Mouse (Mus musculus) heart, embryonic 16.5 days (tissue): Measurements from ENCODE around the gene Gm38392. TPM values are rescaled to one million over a fixed set of nuclear protein-coding genes. Genes with fewer than 3 reads are reported as not detected.
A peak's percentile ranks its signal among the peaks of the same experiment; 100 is the strongest.

Experiments used
- ATAC-seq: fragments of 200-750 bp; cut with Nextera tagmentation; replicated peaks from 2 replicates; pipeline ENCODE4 v1.8.0; 2017; ENCODE audit warnings: moderate number of reproducible peaks; ENCODE audit not compliant: insufficient read depth, low FRiP score; ENCODE audit errors: extremely low read depth
- H3K27ac ChIP-seq: fragments of 300-500 bp; sonication (generic); 2 replicates; pipeline ENCODE4 v1.5.1; 2014; ENCODE audit warnings: mild to moderate bottlenecking, low read length, control low read depth, moderate library complexity
- H3K27me3 ChIP-seq: fragments of 300-500 bp; sonication (generic); 2 replicates; pipeline ENCODE4 v1.6.1; 2014; ENCODE audit warnings: low read length, mixed read lengths; ENCODE audit not compliant: control insufficient read depth, insufficient read depth
- H3K36me3 ChIP-seq: fragments of 300-500 bp; sonication (generic); 2 replicates; pipeline ENCODE4 v1.6.1; 2014; ENCODE audit not compliant: control insufficient read depth, insufficient read depth
- H3K4me1 ChIP-seq: fragments of 300-500 bp; sonication (generic); 2 replicates; pipeline ENCODE4 v1.6.1; 2014; ENCODE audit warnings: low read length, mixed read lengths; ENCODE audit not compliant: control insufficient read depth, insufficient read depth
- H3K4me2 ChIP-seq: fragments of 300-500 bp; sonication (generic); 2 replicates; pipeline ENCODE4 v1.6.1; 2014; ENCODE audit warnings: low read depth, mild to moderate bottlenecking, control low read depth, low read length
- H3K4me3 ChIP-seq: fragments of 300-500 bp; sonication (generic); 2 replicates; pipeline ENCODE4 v1.5.1; 2014; ENCODE audit warnings: mild to moderate bottlenecking, control low read depth, low read length
- H3K9ac ChIP-seq: fragments of 300-500 bp; sonication (generic); 2 replicates; pipeline ENCODE4 v1.6.1; 2014; ENCODE audit warnings: low read length, control low read depth
- H3K9me3 ChIP-seq: fragments of 300-500 bp; sonication (generic); replicated peaks from 2 replicates; pipeline ENCODE4 v1.6.1; 2016; ENCODE audit warnings: low read length; ENCODE audit not compliant: control insufficient read depth
- WGBS: fragments of 180-500 bp; shearing (Covaris S2); extraction: QIAGEN DNeasy Blood & Tissue Kit; methylation state at CpG from one replicate; pipeline ENCODE4 v1.1.7; 2014; 5-methylcytosine and 5-hydroxymethylcytosine counted together
- polyA plus RNA-seq: library from polyadenylated mRNA; unstranded; fragments of >200 nt; fragmentation: Nextera tagmentation; extraction: Ambion mirVana; gene quantifications from 2 replicates; pipeline ENCODE4 v1.2.1, GENCODE M21; 2015

The Gm38392 gene
- polyA plus RNA-seq, 1 experiment from 2014 or later: not detected

DNA sequence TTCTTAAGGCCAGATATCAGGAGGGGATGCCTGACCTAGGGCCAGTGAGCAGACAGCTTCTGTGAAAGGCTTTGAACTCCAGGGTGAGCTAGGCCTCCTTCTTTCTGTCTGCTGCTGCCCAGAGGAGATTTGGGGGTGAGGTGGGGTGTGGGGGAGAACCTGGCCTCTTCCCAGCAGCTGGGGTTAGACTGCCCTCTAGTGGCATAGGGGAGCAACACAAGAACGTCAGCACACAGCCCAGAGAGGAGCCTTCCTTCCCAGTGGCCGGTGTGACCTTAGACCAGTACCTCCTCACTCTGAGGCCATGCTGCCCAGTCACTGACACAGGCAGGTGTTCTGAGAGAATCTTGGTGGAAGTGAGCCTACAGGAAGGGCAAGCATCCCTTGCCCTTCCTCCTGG is 42.9 kb downstream of the Gm38392 start:
- no peak overlapping the region for H3K4me2 ChIP-seq
- peaks cover 72% of the 10 kb centered on the region for H3K27me3 ChIP-seq
- ATAC-seq: no peak
- H3K36me3 ChIP-seq: no peaks in the 10 kb centered on the region
- no peaks in the 10 kb centered on the region for H3K9me3 ChIP-seq
- WGBS: 11% methylated on average over 2 of the region's 2 CpGs
- no peak overlapping the region for H3K4me3 ChIP-seq
- H3K9ac ChIP-seq: no peak overlapping the region
- H3K4me1 ChIP-seq: no peaks in the 10 kb centered on the region
- H3K27ac ChIP-seq: no peak overlapping the region

DNA sequence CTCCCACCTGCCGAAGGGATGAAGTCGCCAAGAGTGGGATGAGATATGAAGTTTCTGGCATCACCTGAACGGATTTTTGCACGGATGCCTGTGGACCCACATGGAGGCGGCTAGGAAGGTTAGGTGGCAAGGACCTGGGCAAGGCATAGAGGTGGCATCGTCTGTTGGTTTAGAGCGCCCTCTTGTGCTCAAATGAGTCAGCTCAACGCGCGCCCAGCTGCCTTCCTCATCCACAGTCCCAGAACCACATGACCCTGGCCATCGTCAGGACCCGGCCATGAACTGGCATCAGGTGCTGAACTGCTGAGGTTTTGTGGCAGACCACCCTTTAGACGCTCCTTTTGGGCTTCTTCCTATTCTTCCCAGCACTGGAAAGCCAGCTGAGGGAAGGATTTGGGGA is 44.5 kb downstream of the Gm38392 start:
- no peak overlapping the region for H3K4me2 ChIP-seq
- H3K27me3 ChIP-seq: peaks cover 83% of the 10 kb centered on the region
- H3K9me3 ChIP-seq: no peaks in the 10 kb centered on the region
- H3K4me3 ChIP-seq: no peak overlapping the region
- 4% methylated on average over 13 of the region's 13 CpGs for WGBS
- no peak overlapping the region for H3K9ac ChIP-seq
- H3K4me1 ChIP-seq: no peaks in the 10 kb centered on the region
- peak; percentile 64; the same call in 1 of the 2 replicates for ATAC-seq
- no peak overlapping the region for H3K27ac ChIP-seq
- H3K36me3 ChIP-seq: no peaks in the 10 kb centered on the region

DNA sequence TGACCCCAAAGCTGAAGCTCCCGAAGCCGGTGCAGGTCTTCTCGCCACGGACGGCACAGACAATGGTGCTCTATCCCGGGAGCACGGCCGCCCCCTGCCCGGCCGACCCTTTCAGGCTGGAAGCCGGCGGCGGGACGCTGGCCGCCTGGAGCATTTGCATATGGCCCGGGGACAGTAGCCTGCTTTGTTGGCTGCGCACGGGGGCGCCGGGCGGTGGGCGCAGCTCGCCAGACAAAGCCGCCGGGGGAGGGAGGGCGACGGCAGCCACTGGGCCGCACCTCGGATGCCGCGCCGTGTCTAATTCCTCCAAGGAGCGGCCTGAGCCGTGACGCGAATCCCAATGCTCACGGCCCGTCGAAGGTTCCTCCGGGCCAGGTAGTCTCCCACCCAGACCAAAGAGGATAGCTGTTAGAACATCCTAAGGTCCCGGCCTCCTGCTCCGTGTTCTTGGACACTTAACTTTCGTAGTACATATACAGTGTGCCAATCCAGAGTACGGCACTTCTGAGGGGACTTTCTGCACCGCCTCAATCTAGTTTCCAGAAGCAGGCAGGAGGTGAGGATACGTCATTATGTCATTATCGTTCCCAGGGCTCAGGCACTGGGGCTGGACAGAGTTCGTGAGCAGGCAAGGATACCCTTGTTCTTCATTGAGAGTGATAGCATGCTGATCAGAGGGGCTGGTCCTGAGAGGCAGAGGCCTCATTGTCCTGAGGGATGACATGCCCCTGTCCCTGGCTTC is 45.8 kb downstream of the Gm38392 start:
- Histone ChIP-seq H3K4me1 (no peaks in the 10 kb centered on the region), H3K27me3 (peaks cover 80% of the 10 kb centered on the region), H3K4me3 (peak overlapping the region; percentile 20; the same call in 1 of the 2 replicates), H3K36me3 (no peaks in the 10 kb centered on the region), H3K9me3 (no peaks in the 10 kb centered on the region), H3K9ac (no peak overlapping the region), H3K4me2 (0 out of 2 replicates have a peak overlapping the region, but pooled peaks have one; percentile 8), H3K27ac (no peak overlapping the region)
- ATAC-seq: no peak
- 4% methylated on average over 48 of the region's 48 CpGs for WGBS

GRCm38 (mm10) chr3:88239446-88239845 is 47.6 kb downstream of the Gm38392 start:
- Histone ChIP-seq H3K4me2 (no peak overlapping the region), H3K4me1 (no peaks in the 10 kb centered on the region), H3K9me3 (no peaks in the 10 kb centered on the region), H3K9ac (no peak overlapping the region), H3K36me3 (no peaks in the 10 kb centered on the region), H3K27ac (no peak overlapping the region), H3K4me3 (no peak overlapping the region), H3K27me3 (peaks cover 64% of the 10 kb centered on the region)
- no peak for ATAC-seq
- WGBS: 61% methylated on average over 4 of the region's 4 CpGs

DNA sequence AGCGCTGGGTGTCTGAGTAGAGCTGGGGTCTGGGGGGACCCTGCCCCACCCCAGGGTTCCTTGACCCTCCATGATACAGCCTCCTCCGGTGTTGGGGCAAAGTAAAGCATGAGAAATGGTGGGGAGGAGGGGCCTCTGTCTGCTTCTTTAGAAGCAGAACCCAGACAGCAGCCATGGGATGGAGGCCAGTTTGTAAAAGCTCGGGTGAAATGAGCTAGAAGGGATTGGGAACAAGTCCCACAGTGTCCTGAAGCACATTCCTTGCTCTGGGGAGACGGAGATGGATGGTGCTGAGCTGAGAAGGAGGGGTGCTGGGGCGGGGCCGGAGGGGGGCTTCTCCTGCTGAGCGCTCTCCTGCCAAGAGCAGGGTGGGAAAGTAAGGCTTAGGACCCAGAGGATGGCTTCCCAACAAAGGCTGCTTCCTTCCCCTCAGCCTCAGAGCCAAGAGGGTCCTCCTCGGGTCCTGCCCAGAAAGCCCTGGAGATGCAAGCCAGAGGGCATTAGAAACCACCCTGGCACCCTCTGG is 48.1 kb downstream of the Gm38392 start:
- no peak overlapping the region for H3K9ac ChIP-seq
- no peaks in the 10 kb centered on the region for H3K9me3 ChIP-seq
- 41% methylated on average over 8 of the region's 8 CpGs for WGBS

GRCm38 (mm10) chr3:88237556-88238194 is 49.3 kb downstream of the Gm38392 start:
- H3K27ac ChIP-seq: no peak overlapping the region
- no peaks in the 10 kb centered on the region for H3K9me3 ChIP-seq
- no peaks in the 10 kb centered on the region for H3K4me1 ChIP-seq
- ATAC-seq: no peak
- H3K9ac ChIP-seq: no peak overlapping the region
- H3K4me2 ChIP-seq: no peak overlapping the region
- no peak overlapping the region for H3K4me3 ChIP-seq
- no peaks in the 10 kb centered on the region for H3K36me3 ChIP-seq
- 9% methylated on average over 10 of the region's 10 CpGs for WGBS
- H3K27me3 ChIP-seq: peaks cover 55% of the 10 kb centered on the region

More for the DNA sequence above, 48.1 kb downstream of the Gm38392 start:
- ATAC-seq: no peak
- H3K4me3 ChIP-seq: no peak overlapping the region
- H3K27me3 ChIP-seq: peaks cover 63% of the 10 kb centered on the region
- no peaks in the 10 kb centered on the region for H3K4me1 ChIP-seq
- H3K36me3 ChIP-seq: no peaks in the 10 kb centered on the region
- no peak overlapping the region for H3K4me2 ChIP-seq
- no peak overlapping the region for H3K27ac ChIP-seq

DNA sequence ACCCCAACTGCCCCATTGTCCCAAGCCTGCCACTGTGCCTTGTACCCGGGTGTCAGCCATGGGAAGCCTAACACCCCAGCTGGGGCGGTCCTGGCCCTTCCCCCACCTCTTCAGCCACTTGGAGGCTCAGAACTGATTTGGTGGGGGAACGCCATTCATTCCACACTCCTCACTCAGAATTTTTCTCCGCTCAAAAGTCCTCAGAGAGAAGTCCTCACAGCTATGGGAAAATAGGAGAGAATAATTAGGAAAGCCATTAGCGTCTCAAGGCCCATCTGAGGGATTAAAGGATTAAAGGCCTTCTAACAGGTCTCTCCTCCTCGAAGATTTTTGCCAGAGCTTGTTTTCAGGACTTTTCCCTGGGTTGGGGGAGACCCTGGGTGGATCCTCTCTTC is 49.9 kb downstream of the Gm38392 start:
- Histone ChIP-seq H3K9me3 (no peaks in the 10 kb centered on the region), H3K36me3 (no peaks in the 10 kb centered on the region), H3K4me2 (no peak overlapping the region), H3K4me3 (no peak overlapping the region), H3K4me1 (no peaks in the 10 kb centered on the region), H3K27ac (no peak overlapping the region), H3K9ac (no peak overlapping the region), H3K27me3 (peaks cover 50% of the 10 kb centered on the region)
- 42% methylated on average over 6 of the region's 6 CpGs for WGBS
- ATAC-seq: no peak

GRCm38 (mm10) chr3:88235616-88236015 is 51.4 kb downstream of the Gm38392 start:
- H3K27ac ChIP-seq: no peak overlapping the region
- H3K4me3 ChIP-seq: no peak overlapping the region
- no peak overlapping the region for H3K9ac ChIP-seq
- H3K9me3 ChIP-seq: no peaks in the 10 kb centered on the region
- no peak for ATAC-seq
- H3K36me3 ChIP-seq: no peaks in the 10 kb centered on the region
- H3K4me2 ChIP-seq: no peak overlapping the region
- whole genome bisulfite sequencing: 50% methylated on average over 2 of the region's 2 CpGs
- H3K4me1 ChIP-seq: no peaks in the 10 kb centered on the region
- H3K27me3 ChIP-seq: peaks cover 44% of the 10 kb centered on the region

DNA sequence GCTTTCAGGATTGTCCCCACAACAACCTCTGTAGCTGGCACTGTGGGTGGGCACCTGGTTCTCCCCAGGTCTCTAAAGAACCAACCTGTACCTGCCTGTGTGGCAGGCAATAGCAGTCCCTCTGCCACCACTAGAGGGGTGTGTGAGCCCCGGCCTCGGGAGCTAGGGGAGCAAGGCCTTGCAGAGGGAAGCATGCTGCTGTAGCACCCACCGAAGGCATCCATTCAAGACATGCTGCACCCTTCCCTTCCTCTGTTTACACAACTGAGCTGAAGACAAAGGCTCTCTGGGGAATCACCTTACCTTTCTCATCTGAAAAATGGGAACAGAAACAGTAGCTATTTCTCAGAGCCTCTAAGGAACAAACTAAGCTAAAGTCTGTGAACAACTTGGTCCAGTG is 51.8 kb downstream of the Gm38392 start:
- Histone ChIP-seq H3K36me3 (no peaks in the 10 kb centered on the region), H3K9ac (no peak overlapping the region), H3K27me3 (peaks cover 40% of the 10 kb centered on the region), H3K4me3 (no peak overlapping the region), H3K4me2 (no peak overlapping the region), H3K27ac (no peak overlapping the region), H3K4me1 (no peaks in the 10 kb centered on the region), H3K9me3 (no peaks in the 10 kb centered on the region)
- no peak for ATAC-seq
- 3% methylated on average over 3 of the region's 3 CpGs for WGBS
